Mouse (Mus musculus) urinary bladder, postnatal 36 days (tissue): Measurements from ENCODE around the gene Cacna2d3.

ENCODE experiments used
- DNase-seq, 2 experiments: peaks; one replicate each; pipeline ENCODE4 v3.0.0; 2022; ENCODE audit warnings: low spot score in 2 of 2, mixed read lengths in 1 of 2

The Cacna2d3 gene

DNA sequence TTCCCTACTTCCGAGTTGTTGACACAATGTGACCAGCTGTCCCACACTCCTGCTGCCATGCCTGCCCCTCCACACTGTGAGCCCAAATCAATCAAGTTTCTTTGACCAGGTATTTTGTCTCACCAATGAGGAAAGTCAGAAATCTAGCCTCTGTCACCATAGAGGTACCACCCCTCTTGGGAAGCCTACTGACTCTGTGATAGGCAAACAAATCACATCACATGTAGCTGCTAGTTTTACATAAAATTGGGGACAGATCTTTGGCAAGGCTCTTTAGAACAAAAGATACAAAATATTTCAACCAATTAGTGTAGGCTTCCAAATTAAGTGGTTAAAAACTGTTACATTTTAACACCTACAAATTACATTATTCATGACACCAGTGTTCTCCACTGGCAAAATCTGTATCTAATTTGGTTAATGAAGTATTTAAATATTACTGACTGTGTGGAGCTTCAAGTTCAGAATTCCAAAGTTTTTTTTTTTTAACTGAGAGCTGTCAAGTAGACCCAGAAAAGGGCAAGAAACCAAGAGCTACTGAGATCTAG is 788.8 kb downstream of the Cacna2d3 start:
- no peak for DNase-seq

GRCm38 (mm10) chr14:28923180-28923961 is 798.3 kb downstream of the Cacna2d3 start:
- DNase-seq: no peak

- no peak for DNase-seq
Observed at GRCm38 (mm10) chr14:28918871-28919270, 802.8 kb downstream of the Cacna2d3 start.

DNA sequence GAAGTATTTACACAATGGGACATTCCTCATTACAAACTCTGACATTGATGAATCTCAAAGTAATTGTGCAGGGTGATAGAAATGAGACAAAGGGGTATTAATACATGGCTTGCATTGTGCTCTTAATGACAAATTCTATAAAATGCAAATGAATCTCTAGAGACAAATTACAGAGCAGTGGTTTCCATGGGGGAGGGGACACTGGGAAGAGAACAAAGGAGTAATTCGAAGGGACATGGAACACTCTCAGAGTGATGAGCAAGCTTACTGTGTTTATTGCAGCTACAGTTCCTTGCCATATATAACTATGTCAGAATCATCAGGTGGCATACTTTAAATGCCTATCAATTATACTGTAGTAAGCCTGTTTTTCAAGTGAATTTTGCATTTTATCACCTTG is 806.7 kb downstream of the Cacna2d3 start:
- no peak for DNase-seq

GRCm38 (mm10) chr14:28907659-28908058 is 814.0 kb downstream of the Cacna2d3 start:
- no peak for DNase-seq

GRCm38 (mm10) chr14:28892530-28892929 is 829.1 kb downstream of the Cacna2d3 start:
- DNase-seq: no peak

- DNase-seq: no peak
Observed at GRCm38 (mm10) chr14:28887373-28887772, 834.3 kb downstream of the Cacna2d3 start.

- no peak for DNase-seq
Observed at GRCm38 (mm10) chr14:28886661-28887060, 835.0 kb downstream of the Cacna2d3 start.

GRCm38 (mm10) chr14:28870983-28871382 is 850.7 kb downstream of the Cacna2d3 start:
- no peak for DNase-seq

GRCm38 (mm10) chr14:28870382-28870781 is 851.3 kb downstream of the Cacna2d3 start:
- no peak for DNase-seq

DNA sequence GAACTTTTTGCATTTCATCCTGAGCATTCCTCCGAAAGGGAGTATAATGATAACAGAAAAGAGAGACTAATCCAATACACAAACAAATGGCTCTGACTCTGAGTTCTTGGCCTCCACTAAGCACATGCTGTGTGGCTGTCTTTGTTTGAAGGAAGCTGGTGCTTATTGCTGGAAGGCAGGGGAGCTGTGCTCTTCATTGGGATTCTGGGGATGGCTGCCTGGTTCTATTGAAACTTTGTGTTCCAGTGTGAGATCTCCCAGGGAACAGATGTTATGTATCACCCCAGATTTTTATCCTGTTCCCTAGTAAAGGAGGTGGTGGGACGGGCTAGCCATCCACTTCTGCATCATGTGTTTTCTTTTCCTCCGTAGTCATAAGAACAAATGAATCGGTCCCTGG is 856.7 kb downstream of the Cacna2d3 start:
- DNase-seq: peak in 1 of 2 experiments; percentile 4

DNA sequence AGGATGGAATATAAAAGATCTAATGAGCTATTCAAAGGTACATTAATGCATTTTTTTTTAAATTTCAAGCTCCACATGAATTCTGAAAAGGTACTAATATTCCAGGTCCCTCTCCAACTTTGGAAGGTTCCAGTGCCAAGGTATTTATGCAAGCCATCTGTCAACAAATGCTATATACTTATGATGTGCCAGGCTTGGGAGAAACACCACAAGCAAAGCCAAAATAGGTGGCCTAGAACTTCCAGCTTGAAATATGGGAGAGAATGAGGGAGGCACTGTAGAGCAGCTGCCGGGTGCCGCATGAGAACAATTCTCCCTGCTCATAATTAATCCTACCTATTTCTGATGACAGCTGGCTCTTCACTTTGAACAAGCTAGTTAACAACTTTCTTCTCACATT is 860.5 kb downstream of the Cacna2d3 start:
- no peak for DNase-seq
